Mouse (Mus musculus): Measurements from ENCODE around the gene Impg2.
A peak's percentile ranks its signal among the peaks of the same experiment; 100 is the strongest.

- TF ChIP-seq HCFC1 (IDR thresholded peaks at IDR 0.05; ENCODE audit: borderline replicate concordance, insufficient read depth, low read length) (no peak), CHD2 (IDR thresholded peaks at IDR 0.05; ENCODE audit: low read depth, low read length) (no peak), ZC3H11A (IDR thresholded peaks at IDR 0.05; ENCODE audit: borderline replicate concordance, low read depth, low read length) (peak; percentile 63; the same call in 1 of the 2 replicates), MAFK (IDR thresholded peaks at IDR 0.05; ENCODE audit: insufficient read depth, low read depth, low read length) (no peak)
Observed at GRCm38 (mm10) chr16:56175867-56176581, 28.1 kb upstream of the Impg2 start.
